Mouse (Mus musculus): ENCODE measurements around the gene Pla2g2f.
A peak's percentile ranks its signal among the peaks of the same experiment; 100 is the strongest.

Pla2g2f gene

DNA sequence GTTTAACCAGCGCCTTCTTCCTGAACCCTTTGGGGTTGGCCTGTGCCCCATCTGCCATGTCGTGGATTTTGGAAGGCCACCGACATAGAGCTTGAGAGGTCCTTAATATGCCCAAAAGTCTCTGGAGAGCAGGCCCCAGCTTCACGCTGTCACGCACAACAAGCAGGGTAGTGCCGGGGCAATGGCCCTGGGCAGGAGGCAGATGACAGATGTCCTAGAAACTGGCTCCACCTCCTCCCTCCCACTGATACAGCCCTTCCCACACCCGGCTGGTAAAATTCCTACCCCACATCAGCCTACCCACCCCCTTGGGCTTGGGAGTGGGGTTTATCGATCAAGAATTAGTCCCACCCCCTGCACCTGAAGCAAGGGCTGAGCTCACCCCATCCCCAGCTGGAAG, at the start of gene Pla2g2f:
Gene Pla2g2f, minus strand, starts transcription at position 211 of the 400 bp plus-strand sequence.
- no peak for DNase-seq

DNA sequence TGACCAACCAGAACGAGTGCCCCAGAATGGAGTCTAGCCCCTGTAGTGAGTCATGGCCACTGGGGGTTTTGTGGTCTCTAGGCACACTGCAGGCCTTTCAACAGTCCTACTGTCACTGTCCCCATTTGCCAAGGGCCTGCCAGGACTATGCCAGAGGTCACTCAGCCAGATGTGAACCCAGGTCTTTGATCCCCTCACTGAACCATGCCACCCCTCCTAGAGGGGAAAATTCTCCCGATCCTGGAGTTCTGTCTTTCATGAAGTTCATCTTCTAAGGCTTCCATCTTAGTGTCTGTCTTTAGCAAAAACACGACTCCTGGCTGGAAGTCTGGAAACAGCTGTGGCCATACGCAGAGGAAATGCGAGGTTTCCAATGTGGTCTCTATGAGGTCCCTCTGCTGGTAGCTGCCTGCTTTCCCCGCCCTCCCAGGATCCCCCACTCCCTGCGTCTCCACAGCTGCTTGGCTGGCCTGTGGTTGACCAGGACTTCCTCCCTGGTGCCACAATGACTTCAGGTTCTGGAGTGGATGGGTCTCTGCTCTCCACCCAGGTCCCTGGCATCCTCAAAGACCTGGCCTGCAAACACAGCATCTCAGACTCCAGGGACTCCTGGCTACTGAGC, 49.6 kb upstream of the Pla2g2f start:
- no peak for DNase-seq

DNA sequence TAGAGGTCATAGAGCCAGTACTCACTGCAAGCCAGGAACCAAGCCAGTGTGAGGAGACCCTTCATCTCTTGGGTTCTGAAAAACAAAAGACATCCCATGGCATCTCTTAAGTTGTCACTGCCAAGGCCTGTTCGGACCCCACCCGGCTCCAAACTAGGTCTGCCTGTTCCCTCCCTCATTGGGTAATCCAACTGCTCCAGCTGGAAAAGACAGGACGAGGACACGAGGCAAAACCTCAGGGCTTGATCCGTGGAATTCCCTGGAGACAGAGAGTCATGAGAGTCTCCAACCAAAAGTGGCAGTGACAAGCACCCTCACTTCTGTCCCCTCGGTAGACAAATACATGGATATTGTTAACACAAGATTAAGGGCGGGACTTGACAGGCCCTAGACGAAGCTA, 48.7 kb upstream of the Pla2g2f start:
- DNase-seq = no peak

DNA sequence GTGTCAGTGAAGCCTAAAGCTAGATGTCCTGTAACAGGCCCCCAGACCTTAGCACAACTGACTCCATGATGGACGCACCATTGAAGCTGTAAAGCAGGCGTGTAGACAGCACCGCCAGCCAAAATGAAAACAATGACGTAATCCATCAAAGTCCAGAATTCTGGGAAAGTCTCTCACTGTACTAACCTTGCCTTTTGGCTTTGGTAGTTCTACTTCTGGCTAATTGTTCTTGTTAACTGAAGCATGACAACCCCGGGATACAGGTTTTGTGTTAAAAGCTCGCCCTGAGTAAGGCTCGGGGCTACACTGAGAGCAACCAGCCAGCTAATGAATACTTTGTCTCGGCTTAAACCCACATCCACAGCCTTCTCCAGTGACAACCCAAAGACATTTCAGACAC, 47.8 kb upstream of the Pla2g2f start:
- DNase-seq = no peak

DNA sequence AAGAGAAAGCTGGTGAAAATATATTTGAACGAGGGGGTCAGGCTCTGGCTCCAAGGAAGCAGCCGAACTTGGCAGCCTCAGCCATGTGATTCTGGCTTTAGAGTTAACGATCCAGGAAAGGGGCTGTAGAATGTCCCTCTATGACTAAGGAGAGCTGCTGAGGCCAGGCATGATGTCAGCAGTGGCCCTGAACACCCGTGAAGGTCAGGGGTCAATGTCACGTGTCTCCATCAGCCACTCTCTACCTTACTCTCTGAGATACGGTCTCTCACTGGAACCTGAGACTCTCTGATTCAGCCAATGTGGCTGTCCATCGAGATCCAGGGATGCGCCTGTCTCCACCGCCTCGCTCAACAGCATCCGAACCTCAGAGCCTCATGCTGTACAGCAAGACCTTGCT, 45.5 kb upstream of the Pla2g2f start:
- no peak for DNase-seq

DNA sequence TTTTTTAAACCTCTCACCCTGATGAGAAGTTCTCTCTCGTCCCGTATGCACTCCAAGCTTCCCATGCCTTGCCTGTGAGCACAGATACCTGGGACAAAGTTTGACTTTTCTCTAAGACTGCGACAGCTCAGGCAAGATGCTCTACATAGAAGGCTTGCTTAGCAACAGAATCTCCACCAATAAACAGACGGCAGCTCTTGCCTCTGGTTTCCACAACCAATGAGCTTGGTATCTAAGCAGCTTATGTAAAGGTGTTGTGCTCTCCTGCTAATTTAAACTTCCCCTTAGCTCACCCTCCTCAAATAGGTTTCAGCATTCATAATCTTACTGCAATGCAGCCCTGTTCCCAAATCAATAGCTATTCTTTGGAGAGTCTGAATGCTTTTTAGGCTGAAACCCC, 44.2 kb upstream of the Pla2g2f start:
- no peak for DNase-seq

DNA sequence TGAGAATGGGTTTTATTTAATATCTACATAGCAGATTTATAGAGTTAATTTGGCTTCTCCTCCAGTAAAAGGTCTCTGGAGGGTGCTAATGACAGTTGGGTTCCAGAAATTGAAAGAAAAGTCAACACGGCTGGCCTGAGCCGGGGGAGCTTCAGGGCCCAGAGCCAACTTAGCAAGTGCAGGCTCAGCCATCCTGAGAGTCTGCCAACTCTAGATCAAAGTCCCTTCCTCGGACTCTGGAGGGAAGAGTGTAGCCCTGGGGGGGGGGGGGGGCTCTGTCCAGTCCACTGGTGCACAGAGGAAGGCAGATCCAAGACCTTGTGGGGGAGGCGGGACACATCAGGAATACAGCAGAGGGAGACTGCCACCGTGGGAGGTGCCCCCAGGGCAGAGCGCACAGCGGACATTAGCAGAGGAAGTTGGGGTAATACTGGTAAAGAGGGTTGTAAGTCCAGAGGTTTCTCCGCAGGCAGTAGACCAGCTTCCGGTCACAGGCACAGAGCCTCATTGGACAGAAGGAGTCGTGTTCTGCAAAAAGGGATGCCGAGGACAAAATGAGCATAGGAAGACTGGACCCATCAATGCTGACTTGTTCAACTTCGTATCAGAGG, 42.8 kb upstream of the Pla2g2f start:
- no peak for DNase-seq

DNA sequence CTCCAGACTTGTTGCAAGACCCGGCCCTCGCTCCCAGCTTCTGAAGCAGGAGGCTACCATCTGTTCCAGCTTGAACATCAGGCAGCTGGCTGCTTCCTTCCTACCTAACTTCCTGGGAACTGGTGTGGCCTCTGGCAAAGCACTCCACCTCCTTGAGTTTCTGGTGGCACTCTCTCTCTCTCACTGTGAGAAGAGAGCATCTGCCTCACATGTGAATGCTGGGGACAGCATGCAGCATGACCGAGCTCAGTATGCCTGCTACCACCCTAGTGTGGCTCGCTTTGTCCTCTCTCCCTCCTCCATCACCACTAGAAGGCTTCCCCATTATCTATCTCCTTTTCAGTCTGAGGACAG, 39.8 kb upstream of the Pla2g2f start:
- no peak for DNase-seq

DNA sequence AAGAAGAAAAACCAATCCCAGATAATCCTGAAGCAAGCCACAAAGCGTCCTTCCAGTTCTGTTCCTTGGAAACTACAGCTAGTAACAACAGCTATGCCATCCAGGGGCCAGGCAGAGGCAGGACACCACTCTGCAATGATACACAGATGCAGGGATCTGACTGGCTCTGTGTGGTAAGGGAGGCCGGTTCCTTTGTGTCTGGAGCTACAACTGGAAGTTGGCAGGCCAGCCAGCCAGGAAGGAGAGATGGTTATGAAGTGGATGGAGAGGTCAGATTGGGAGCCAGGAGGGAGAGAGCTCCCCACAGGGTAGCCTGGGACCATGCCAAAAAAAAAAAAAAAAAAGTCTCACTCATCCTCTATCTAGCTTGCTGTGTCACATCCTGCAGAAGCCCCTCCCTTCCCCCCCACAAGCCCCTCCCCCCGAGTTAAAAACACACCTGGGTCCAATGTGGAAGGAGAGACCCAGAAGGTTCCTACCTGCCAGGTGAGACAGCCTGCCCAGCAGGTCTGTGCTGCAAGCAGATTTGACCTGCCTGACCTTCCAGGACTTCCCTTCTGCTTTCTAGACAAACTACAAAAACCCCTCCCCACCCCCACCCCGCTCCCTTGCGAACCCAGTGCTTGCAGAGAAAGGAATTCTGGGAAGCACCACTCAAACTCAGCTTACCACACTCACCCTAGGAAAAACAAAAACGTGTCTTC, 39.2 kb upstream of the Pla2g2f start:
- DNase-seq = no peak

DNA sequence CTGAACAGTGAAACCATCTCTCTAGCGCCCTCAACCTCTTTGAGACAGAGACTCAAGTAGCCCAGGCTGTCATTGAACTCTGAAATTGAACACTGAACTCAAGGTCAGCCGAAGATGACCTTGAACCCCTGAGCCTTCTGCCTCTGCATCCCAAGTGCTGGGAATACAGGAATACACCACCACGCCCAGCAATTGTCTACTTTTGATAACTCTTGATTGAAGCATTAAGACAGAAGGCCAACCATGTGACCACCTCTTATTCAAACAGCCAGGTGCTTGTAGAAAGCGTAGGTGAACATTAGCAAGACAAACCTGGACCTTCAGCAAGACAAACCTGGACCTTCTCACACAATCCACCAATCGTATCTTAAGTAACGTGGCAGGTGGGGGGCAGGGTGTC, 36.9 kb upstream of the Pla2g2f start:
- DNase-seq = no peak

DNA sequence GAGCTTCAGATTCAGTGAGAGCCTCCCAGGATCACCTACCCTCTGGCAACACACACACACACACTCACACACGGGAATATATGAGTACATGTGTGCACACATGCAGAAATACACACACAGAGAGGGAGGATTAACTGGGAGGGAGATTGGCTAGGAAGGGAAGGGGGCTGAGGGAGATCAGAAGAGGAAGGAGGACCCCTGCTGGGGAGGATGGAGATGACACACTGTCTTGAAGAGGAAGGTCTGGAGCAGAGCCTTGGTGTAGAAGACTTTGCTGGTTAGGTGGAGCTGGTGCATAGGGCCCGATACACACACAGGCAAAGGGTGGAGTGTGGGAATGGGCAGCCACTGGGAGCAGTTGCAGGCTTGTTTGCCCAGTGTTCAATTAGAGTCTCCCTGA, 35.9 kb upstream of the Pla2g2f start:
- DNase-seq = peak; percentile 57

DNA sequence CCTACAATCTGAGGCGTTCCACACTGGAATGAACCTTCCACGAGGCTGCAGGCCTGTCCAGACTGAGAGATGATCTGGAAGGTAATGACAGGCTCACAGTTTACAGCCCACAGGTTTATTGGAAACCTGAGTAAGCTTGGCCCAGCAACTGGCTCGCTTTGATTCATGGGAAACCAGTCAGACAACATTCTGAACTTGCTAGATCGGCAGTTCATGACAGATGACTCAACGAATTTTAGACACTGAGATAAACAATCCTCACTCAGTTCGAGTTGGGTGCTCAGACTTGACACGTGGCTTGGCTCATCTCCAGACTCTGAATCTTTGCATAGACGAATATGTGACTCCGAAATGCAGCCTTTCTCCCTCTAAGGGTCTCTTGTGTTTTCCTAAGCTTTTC, 35.2 kb upstream of the Pla2g2f start:
- no peak for DNase-seq

DNA sequence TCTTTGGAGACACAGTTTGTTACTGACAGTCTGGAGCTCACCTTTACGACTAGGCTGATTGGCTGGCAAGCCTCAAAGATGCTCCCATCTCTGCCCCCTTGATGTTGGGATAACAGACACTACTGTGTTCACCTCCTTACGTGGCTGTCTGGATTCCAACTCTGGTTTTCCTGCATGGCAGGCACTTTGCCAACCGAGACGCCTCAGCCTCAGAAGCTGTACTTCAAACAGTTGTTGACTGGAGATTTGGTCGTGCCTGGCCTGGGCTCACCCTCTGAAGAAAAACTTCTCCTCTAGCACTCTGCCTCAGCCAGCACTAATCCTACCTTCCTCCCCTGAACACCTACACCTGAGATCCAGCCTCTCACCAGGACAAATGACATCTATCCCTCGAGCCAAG, 34.0 kb upstream of the Pla2g2f start:
- no peak for DNase-seq

DNA sequence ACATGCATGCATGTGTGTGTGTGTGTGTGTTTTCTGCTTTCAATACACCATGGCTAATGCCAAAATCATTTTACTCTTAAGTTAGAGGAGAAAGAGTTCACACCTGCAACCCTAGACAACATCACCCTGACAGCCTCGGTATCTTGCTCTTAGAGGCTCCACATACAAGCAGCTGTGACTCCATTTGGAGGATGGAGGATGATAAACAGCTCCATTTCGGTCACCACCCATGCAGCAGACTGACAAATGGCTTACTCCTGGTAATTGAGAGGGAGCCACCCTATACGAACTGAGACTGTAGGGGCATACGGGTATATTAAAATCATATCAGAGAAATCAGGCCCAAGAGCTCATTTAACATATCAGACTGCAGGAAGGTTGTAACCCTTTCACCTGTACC, 31.0 kb upstream of the Pla2g2f start:
- DNase-seq = no peak

DNA sequence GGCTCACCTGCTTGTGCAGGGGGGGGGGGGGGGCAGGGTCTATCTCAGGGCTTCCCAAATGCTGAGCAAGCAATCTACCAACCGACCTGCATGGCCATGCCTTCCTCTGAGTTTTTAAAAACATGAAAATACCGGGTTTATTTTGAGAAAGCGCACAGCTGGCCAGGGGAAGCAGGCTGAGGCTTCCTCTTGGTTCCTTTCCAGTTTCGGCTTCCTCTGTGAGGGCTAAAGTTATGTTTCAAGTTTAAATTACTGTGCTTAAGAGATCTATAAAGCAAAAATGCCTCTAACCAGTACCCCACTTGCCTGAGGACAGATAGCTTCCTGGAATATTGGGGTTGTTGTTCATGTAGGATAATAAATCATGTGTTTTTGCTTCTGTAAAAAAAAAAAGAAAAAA, 28.7 kb upstream of the Pla2g2f start:
- no peak for DNase-seq

DNA sequence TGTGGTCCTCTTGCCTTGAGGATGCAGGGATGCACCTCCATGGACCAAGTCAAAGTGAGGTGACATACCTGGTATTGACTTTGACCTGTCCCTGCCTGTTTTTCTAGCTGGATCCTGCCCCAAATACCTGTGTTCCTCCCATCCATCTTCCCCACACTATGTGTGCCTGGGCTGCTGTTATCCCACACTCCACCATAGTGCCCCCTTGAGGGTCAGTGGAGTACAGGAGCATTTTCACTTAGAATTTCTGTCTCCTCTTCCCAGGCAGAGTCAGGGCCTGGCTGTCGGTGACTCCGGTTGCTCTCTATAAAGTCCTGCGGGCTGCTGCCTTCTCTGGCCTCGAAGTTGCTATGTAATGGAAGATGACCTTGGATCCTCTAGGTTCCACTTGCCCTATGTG, 28.3 kb upstream of the Pla2g2f start:
- no peak for DNase-seq

DNA sequence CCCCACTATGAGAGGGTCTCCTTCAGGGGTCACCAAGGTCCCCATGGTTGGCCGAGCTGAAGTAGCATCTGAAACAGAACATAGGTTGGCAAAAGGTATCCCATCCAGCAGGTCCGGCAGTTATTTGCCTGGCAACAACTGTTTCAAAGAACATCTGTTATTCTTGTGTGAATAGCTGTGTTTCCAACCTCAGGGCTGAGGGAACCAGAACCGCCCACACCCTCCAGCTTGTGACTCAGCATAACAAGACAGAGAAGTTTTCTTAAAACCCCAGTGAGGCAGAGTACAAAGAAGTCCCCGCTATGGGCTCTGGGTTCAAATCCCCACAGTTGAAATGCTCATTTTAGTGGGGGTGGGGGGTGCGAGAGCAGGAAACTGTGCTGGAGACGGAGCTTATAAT, 24.7 kb upstream of the Pla2g2f start:
- no peak for DNase-seq

DNA sequence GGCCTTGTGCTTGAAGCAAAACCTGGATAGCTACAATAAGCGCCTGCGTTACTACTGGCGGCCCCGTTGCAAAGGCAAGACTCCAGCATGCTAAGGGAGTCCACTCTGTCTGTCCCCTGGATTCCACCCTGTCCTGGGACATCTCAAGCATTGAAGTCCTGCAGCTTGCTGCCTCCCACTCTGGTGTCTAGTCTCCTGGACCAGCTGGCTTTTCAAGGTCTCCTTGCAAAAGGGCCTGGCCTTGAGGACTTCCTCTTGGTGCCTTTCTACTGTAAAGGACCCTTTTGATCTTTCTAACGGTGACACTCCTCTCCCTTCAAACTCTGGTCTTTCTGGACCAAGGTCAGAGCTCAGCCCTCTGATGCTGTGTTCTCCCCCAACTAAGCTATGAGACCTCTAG, 22.9 kb upstream of the Pla2g2f start:
- no peak for DNase-seq

DNA sequence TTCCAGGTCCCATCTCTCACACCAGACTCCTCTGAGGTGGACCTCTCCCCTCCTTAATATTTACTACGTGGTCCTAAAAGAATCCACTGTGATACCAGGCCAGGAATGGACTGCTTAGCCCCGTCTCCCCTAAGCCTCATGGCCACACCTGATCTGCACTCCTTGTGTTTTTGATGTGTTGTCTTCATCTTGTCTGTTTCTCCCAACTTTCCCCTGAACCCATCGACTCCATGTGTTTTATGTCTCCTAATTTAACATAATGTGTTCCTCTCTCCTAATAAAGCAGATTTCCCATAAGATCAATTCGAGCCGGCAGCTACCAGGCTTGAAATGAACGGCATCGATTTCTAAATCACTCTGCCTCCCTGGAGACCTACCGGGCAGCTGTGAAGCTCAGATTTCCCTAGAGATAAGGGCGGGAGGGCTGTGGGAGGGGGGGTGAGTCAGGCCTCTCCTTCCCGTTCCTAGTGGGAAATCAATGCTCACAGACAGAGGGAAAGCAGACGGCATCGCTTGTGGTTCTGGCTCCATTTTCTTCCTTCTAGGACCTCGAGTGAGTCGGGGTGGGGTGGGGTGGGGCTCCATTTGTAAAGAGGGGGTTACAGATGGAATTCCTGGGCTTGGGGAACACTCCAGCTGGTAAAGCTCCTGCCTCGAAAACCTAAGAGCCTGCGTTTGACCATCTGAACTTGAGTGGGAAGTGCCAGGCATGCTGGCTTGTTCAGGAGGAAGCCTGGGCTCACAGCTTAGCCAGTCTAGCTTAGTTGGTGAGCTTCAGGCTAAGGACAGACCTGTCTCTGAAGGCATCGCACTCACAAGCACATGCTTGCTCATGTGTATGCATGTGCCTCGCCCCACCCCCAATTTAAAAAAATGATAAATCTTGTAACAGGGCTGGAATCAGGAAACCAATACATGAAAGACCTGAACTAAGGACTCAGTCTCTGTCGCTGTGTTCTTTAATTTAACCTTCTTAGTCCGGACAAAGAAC, 20.3 kb upstream of the Pla2g2f start:
- no peak for DNase-seq

DNA sequence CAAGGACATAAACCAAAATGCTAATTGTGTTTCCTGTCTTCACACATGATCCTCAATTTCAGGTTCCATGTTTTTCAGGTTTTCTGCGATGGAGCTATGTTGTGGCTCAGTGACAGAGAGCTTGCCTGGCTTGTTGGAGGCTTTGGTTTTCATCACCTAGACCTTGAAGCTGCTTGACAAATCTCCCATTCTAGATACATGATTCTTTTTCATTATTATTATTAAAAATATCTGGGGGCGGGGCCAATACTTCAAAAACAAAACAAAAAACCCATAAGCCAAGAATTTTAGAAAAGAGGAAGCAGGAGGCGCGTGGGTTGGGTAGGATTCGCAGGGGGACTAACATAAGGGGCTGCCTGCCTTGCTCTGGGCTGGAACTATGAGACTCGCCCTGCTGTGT, 18.0 kb upstream of the Pla2g2f start, which contains the start of gene Pla2g2d:
Gene Pla2g2d, plus strand, starts transcription at position 301 of the 400 bp plus-strand sequence.
- no peak for DNase-seq

DNA sequence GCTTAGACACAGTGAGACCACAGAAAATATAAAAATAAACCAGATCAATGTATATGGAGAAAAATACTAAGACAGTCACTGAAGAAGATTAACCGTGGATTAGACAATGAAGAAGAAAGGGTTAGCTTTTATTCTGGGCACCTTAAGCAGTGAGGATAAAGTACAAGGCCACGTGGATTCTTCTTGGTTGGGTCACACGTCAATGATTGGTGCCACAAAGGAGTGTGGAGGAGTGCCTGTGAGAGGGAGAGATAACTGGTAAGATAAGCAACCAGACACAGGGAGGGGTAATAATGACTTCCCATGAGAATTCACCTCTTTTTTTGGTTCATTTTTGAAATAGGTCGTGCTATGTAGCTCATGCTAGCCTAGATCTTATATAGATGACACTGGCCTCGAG, 15.0 kb upstream of the Pla2g2f start:
- DNase-seq = no peak

DNA sequence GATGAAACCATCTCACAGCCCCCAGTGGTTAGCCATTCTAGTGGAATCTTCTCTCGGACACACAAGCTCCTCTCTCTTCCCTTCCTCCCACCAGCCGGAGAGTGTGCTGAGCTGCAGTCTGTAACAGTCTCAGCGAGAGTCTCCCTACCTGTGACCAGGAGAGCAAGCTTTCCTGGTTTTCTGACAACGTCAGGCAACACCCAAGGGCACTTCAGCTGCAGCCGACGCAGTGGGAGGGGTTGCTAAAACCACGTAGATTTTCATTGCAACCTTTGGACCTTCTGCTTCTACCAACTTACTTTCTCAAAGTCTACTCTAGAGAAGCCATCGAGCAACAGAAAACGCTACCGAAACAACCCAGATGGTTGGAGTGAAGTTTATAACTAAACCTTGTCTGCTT, 14.5 kb upstream of the Pla2g2f start:
- no peak for DNase-seq

DNA sequence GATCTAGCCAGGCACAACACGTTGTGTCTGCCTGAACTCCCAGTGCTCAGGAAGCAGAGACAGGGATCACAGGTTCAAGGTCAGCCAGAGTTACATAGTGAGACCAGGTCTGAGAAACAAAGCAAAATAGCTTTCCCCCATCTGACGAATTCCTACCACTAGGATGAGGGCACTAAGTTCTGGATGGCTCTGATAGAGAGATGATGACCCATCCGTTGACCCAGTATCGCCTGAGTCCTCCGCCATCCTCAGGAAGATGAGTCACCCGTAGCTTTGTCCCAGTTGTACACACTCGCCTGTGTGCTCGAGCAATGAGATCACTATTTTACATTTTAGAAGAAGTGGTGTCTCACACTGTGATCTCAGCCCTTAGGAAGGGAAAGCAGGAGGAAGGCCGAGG, 4.8 kb upstream of the Pla2g2f start:
- no peak for DNase-seq

All from thymus, postnatal 14 days (tissue).